Mouse (Mus musculus) stomach, embryonic 16.5 days (tissue): Measurements from ENCODE around the gene Fcgr3. TPM values are rescaled to one million over a fixed set of nuclear protein-coding genes. Genes with fewer than 3 reads are reported as not detected.

Experiments used
- ATAC-seq: fragments of 200-750 bp; cut with Nextera tagmentation; 2 replicates; pipeline ENCODE4 v1.8.0; 2017; ENCODE audit warnings: moderate number of reproducible peaks, moderate TSS enrichment; ENCODE audit not compliant: insufficient read depth, low FRiP score
- H3K27ac ChIP-seq: fragments of 300-500 bp; sonication (generic); 2 replicates; pipeline ENCODE4 v1.5.1; 2014; ENCODE audit warnings: low read length
- H3K27me3 ChIP-seq: fragments of 300-500 bp; sonication (generic); 2 replicates; pipeline ENCODE4 v1.6.1; 2014; ENCODE audit warnings: low read length, control low read depth, mixed read lengths; ENCODE audit not compliant: control insufficient read depth, insufficient read depth
- H3K36me3 ChIP-seq: fragments of 300-500 bp; sonication (generic); 2 replicates; pipeline ENCODE4 v1.6.1; 2014; ENCODE audit warnings: low read length; ENCODE audit not compliant: control insufficient read depth, insufficient read depth
- H3K4me1 ChIP-seq: fragments of 300-500 bp; sonication (generic); 2 replicates; pipeline ENCODE4 v1.6.1; 2014; ENCODE audit warnings: low read length, control low read depth, mixed read lengths; ENCODE audit not compliant: control insufficient read depth, insufficient read depth
- H3K4me2 ChIP-seq: fragments of 300-500 bp; sonication (generic); 2 replicates; pipeline ENCODE4 v1.6.1; 2014; ENCODE audit warnings: low read depth, low read length, mixed read lengths
- H3K4me3 ChIP-seq: fragments of 300-500 bp; sonication (generic); replicated peaks from 2 replicates; pipeline ENCODE4 v1.5.1; 2014; ENCODE audit warnings: mild to moderate bottlenecking, low read length
- H3K9ac ChIP-seq: fragments of 300-500 bp; sonication (generic); 2 replicates; pipeline ENCODE4 v1.6.1; 2014; ENCODE audit warnings: low read length
- H3K9me3 ChIP-seq: fragments of 300-500 bp; sonication (generic); replicated peaks from 2 replicates; pipeline ENCODE4 v1.6.1; 2016; ENCODE audit warnings: low read length, control low read depth; ENCODE audit not compliant: control insufficient read depth
- WGBS: fragments of 180-500 bp; shearing (Covaris S2); extraction: QIAGEN DNeasy Blood & Tissue Kit; methylation state at CpG from one replicate; pipeline ENCODE4 v1.1.7; 2014; 5-methylcytosine and 5-hydroxymethylcytosine counted together
- microRNA-seq: library from miRNA; unstranded; fragments of <30 nt; microRNA quantifications from one replicate; pipeline ENCODE4, GENCODE M21; 2016
- polyA plus RNA-seq: library from polyadenylated mRNA; unstranded; fragments of >200 nt; fragmentation: Nextera tagmentation; extraction: Ambion mirVana; gene quantifications from 2 replicates; pipeline ENCODE4 v1.2.1, GENCODE M21; 2015

Fcgr3 gene
- polyA plus RNA-seq, 1 experiment from 2014 or later = 20.2 TPM

- no peak for ATAC-seq
Observed at GRCm38 (mm10) chr1:171016676-171017356, 47.9 kb downstream of the Fcgr3 start.

GRCm38 (mm10) chr1:171011733-171012132 lies 53.0 kb downstream of the Fcgr3 start:
- no peak for ATAC-seq

More at GRCm38 (mm10) chr1:171016676-171017356, 47.9 kb downstream of the Fcgr3 start:
- Histone ChIP-seq H3K27ac (no peak overlapping the region), H3K4me1 (no peaks in the 10 kb centered on the region), H3K4me3 (no peak overlapping the region), H3K9me3 (no peaks in the 10 kb centered on the region), H3K36me3 (no peaks in the 10 kb centered on the region), H3K27me3 (no peaks in the 10 kb centered on the region), H3K9ac (no peak overlapping the region), H3K4me2 (no peak overlapping the region)
- 74% methylated on average over 6 of the region's 6 CpGs for WGBS

DNA sequence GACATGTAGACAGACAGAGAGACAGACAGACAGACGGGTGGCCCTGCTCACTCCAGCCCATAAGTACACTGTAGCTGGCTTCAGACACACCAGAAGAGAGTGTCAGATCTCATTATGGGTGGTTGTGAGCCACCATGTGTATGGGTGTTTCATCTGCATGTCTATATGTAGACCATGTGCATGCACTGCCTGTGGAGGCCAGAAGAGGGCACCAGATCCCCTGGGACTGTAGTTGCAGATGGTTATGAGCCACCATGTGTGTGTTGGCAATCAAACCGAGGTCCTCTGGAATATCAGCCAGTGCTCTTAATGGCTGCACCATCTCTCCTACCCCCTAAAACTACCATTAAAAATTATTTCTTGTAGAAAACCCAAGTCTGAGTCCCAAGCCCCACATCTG lies 57.8 kb downstream of the Fcgr3 start:
- Histone ChIP-seq H3K4me2 (no peak overlapping the region), H3K4me1 (no peaks in the 10 kb centered on the region), H3K4me3 (no peak overlapping the region), H3K27ac (no peak overlapping the region), H3K9ac (no peak overlapping the region), H3K9me3 (no peaks in the 10 kb centered on the region), H3K36me3 (no peaks in the 10 kb centered on the region), H3K27me3 (no peaks in the 10 kb centered on the region)
- ATAC-seq = no peak
- 87% methylated on average over 2 of the region's 2 CpGs for WGBS

More at GRCm38 (mm10) chr1:171011733-171012132, 53.0 kb downstream of the Fcgr3 start:
- Histone ChIP-seq H3K4me2 (no peak overlapping the region), H3K4me1 (no peaks in the 10 kb centered on the region), H3K27ac (no peak overlapping the region), H3K27me3 (no peaks in the 10 kb centered on the region), H3K36me3 (no peaks in the 10 kb centered on the region), H3K9ac (no peak overlapping the region), H3K4me3 (no peak overlapping the region), H3K9me3 (no peaks in the 10 kb centered on the region)
- WGBS = 77% methylated on average over 4 of the region's 4 CpGs

- Histone ChIP-seq H3K27me3 (no peaks in the 10 kb centered on the region), H3K9me3 (no peaks in the 10 kb centered on the region), H3K27ac (no peak overlapping the region), H3K4me3 (no peak overlapping the region), H3K9ac (no peak overlapping the region), H3K36me3 (no peaks in the 10 kb centered on the region), H3K4me2 (no peak overlapping the region), H3K4me1 (no peaks in the 10 kb centered on the region)
- WGBS = 78% methylated on average over 4 of the region's 4 CpGs
- no peak for ATAC-seq
Observed at GRCm38 (mm10) chr1:171006335-171006734, 58.4 kb downstream of the Fcgr3 start.

- Histone ChIP-seq H3K4me2 (no peak overlapping the region), H3K4me3 (no peak overlapping the region), H3K4me1 (no peaks in the 10 kb centered on the region), H3K27me3 (no peaks in the 10 kb centered on the region), H3K27ac (no peak overlapping the region), H3K36me3 (no peaks in the 10 kb centered on the region), H3K9ac (no peak overlapping the region), H3K9me3 (no peaks in the 10 kb centered on the region)
- ATAC-seq = no peak
Observed at GRCm38 (mm10) chr1:171005586-171005985, 59.1 kb downstream of the Fcgr3 start.

GRCm38 (mm10) chr1:171005081-171005480 lies 59.7 kb downstream of the Fcgr3 start:
- H3K4me2 ChIP-seq = no peak overlapping the region
- H3K9ac ChIP-seq = no peak overlapping the region
- no peaks in the 10 kb centered on the region for H3K36me3 ChIP-seq
- WGBS = 51% methylated on average over 6 of the region's 6 CpGs
- H3K27ac ChIP-seq = no peak overlapping the region
- H3K4me1 ChIP-seq = no peaks in the 10 kb centered on the region
- ATAC-seq = no peak
- H3K27me3 ChIP-seq = no peaks in the 10 kb centered on the region
- H3K9me3 ChIP-seq = no peaks in the 10 kb centered on the region
- no peak overlapping the region for H3K4me3 ChIP-seq

Small RNAs within 50 kb of the gene (microRNA-seq; reads per million reads assigned to microRNA genes)
- gene Gm27552 (not detected), gene Gm27844 (not detected), gene Mir6546 (5.3 reads per million, percentile 26 among the genes with 10 or more reads in this experiment)

Other genes starting within 250 kb of the Fcgr3 start
- 9.8 and 10.0 TPM in 2 replicates for gene Atf6, start 197.2 kb downstream of the Fcgr3 start, polyA plus RNA-seq
- gene Gm26620, start 179.9 kb downstream of the Fcgr3 start, polyA plus RNA-seq = 1.4 and 1.8 TPM in 2 replicates
- 33.1 and 38.3 TPM in 2 replicates for gene Dusp12, start 179.4 kb downstream of the Fcgr3 start, polyA plus RNA-seq
- not detected in 2 replicates for gene Fcrlb, start 152.0 kb downstream of the Fcgr3 start, polyA plus RNA-seq
- gene Fcrla, start 137.4 kb downstream of the Fcgr3 start, polyA plus RNA-seq = 0.15 TPM in 1 of 2 replicates, not detected in the other
- 3.4 TPM in 2 replicates for gene Fcgr2b, start 88.4 kb downstream of the Fcgr3 start, polyA plus RNA-seq
- 0.90 and 1.5 TPM in 2 replicates for gene Fcgr4, start 46.0 kb downstream of the Fcgr3 start, polyA plus RNA-seq
- gene Cfap126, start 49.0 kb upstream of the Fcgr3 start, polyA plus RNA-seq = 2.1 and 3.1 TPM in 2 replicates
- gene Sdhc, start 85.7 kb upstream of the Fcgr3 start, polyA plus RNA-seq = 282 and 298 TPM in 2 replicates
- 2.4 and 2.9 TPM in 2 replicates for gene Mpz, start 85.8 kb upstream of the Fcgr3 start, polyA plus RNA-seq
- gene Pcp4l1, start 131.3 kb upstream of the Fcgr3 start, polyA plus RNA-seq = 44.3 and 46.4 TPM in 2 replicates
- 1.7 and 1.8 TPM in 2 replicates for gene Nr1i3, start 149.0 kb upstream of the Fcgr3 start, polyA plus RNA-seq
- gene Tomm40l, start 157.6 kb upstream of the Fcgr3 start, polyA plus RNA-seq = 28.2 and 28.3 TPM in 2 replicates
- 257 and 347 TPM in 2 replicates for gene Apoa2, start 160.1 kb upstream of the Fcgr3 start, polyA plus RNA-seq
- 68.0 and 77.1 TPM in 2 replicates for gene Fcer1g, start 169.4 kb upstream of the Fcgr3 start, polyA plus RNA-seq
- 11.0 and 12.8 TPM in 2 replicates for gene Adamts4, start 185.5 kb upstream of the Fcgr3 start, polyA plus RNA-seq
- 259 and 260 TPM in 2 replicates for gene Ndufs2, start 186.5 kb upstream of the Fcgr3 start, polyA plus RNA-seq
- gene B4galt3, start 205.4 kb upstream of the Fcgr3 start, polyA plus RNA-seq = 70.6 and 71.5 TPM in 2 replicates
- 44.6 and 54.5 TPM in 2 replicates for gene Ppox, start 216.3 kb upstream of the Fcgr3 start, polyA plus RNA-seq
- 54.9 and 59.1 TPM in 2 replicates for gene Usp21, start 223.1 kb upstream of the Fcgr3 start, polyA plus RNA-seq
- gene Ufc1, start 230.1 kb upstream of the Fcgr3 start, polyA plus RNA-seq = 100 and 113 TPM in 2 replicates